Mouse (Mus musculus): Measurements from ENCODE around the gene Perm1.

GRCm38 (mm10) chr4:156227752-156228392 is 12.2 kb downstream of the Perm1 start:
- TF ChIP-seq GATA1 (IDR thresholded peaks at IDR 0.05; ENCODE audit: low read depth, low read length) (no peak), POLR2A (IDR thresholded peaks at IDR 0.05; ENCODE audit: control insufficient read depth in 1 of 2, insufficient read depth in 1 of 2, low read depth in 1 of 2, low read length in 2 of 2, poor library complexity in 1 of 2) (no peak), CTCF (IDR thresholded peaks at IDR 0.05 in 2 of 3, conservative IDR thresholded peaks at IDR 0.05 in 1 of 3; ENCODE audit: control insufficient read depth in 1 of 3, insufficient read depth in 1 of 3, low read depth in 2 of 3, low read length in 3 of 3, poor library complexity in 1 of 3, severe bottlenecking in 1 of 3) (no peak)

All from MEL (cell line).